Mouse (Mus musculus) midbrain, embryonic 14.5 days (tissue): ENCODE data around the gene Mysm1. TPM values are rescaled to one million over a fixed set of nuclear protein-coding genes. Genes with fewer than 3 reads are reported as not detected.

Source experiments
- ATAC-seq: fragments of 200-750 bp; cut with Nextera tagmentation; 2 replicates; pipeline ENCODE4 v1.8.0; 2017; ENCODE audit warnings: moderate number of reproducible peaks, moderate library complexity; ENCODE audit not compliant: low FRiP score, low TSS enrichment
- DNase-seq: peaks from one replicate; pipeline ENCODE4 v3.0.0-alpha.2; 2015
- H3K27ac ChIP-seq: fragments of 300-500 bp; sonication (generic); replicated peaks from 2 replicates; pipeline ENCODE4 v1.5.1; 2014; ENCODE audit warnings: mild to moderate bottlenecking, low read depth, low read length, moderate library complexity
- H3K27me3 ChIP-seq: fragments of 300-500 bp; sonication (generic); 2 replicates; pipeline ENCODE4 v1.6.1; 2014; ENCODE audit warnings: low read length, control low read depth, mixed read lengths; ENCODE audit not compliant: control insufficient read depth, insufficient read depth
- H3K36me3 ChIP-seq: fragments of 300-500 bp; sonication (generic); 2 replicates; pipeline ENCODE4 v1.6.1; 2014; ENCODE audit warnings: low read length, control low read depth; ENCODE audit not compliant: control insufficient read depth, insufficient read depth
- H3K4me1 ChIP-seq: fragments of 300-500 bp; sonication (generic); 2 replicates; pipeline ENCODE4 v1.6.1; 2014; ENCODE audit warnings: mild to moderate bottlenecking, antibody characterized with exemption, low read length, control low read depth; ENCODE audit not compliant: control insufficient read depth, insufficient read depth
- H3K4me2 ChIP-seq: fragments of 300-500 bp; sonication (generic); 2 replicates; pipeline ENCODE4 v1.6.1; 2014; ENCODE audit warnings: mild to moderate bottlenecking, low read length, moderate library complexity
- H3K4me3 ChIP-seq: fragments of 300-500 bp; sonication (generic); replicated peaks from 2 replicates; pipeline ENCODE4 v1.5.1; 2014; ENCODE audit warnings: low read depth, low read length
- H3K9ac ChIP-seq: fragments of 300-500 bp; sonication (generic); replicated peaks from 2 replicates; pipeline ENCODE4 v1.6.1; 2014; ENCODE audit warnings: mild to moderate bottlenecking, low read length, moderate library complexity
- H3K9me3 ChIP-seq: fragments of 300-500 bp; sonication (generic); 2 replicates; pipeline ENCODE4 v1.6.1; 2016; ENCODE audit warnings: low read length, control low read depth, mixed read lengths; ENCODE audit not compliant: control insufficient read depth
- WGBS: fragments of 180-500 bp; shearing (Covaris S2); extraction: QIAGEN DNeasy Blood & Tissue Kit; methylation state at CpG from one replicate; pipeline ENCODE4 v1.1.7; 2014; 5-methylcytosine and 5-hydroxymethylcytosine counted together
- polyA plus RNA-seq: library from polyadenylated mRNA; unstranded; fragments of >200 nt; fragmentation: Nextera tagmentation; extraction: Ambion mirVana; gene quantifications from 2 replicates; pipeline ENCODE4 v1.2.1, GENCODE M21; 2014

Gene Mysm1
- polyA plus RNA-seq, 1 experiment from 2014 or later = 33.4 TPM

- Histone ChIP-seq H3K9me3 (no peaks in the 10 kb centered on the region), H3K27ac (no peak overlapping the region), H3K4me1 (no peaks in the 10 kb centered on the region), H3K9ac (no peak overlapping the region), H3K36me3 (no peaks in the 10 kb centered on the region), H3K27me3 (no peaks in the 10 kb centered on the region), H3K4me2 (no peak overlapping the region), H3K4me3 (no peak overlapping the region)
- 10% methylated on average over 4 of the region's 4 CpGs for WGBS
- no peak for ATAC-seq
- DNase-seq = no peak
These were observed 8.8 kb upstream of the Mysm1 start for GRCm38 (mm10) chr4:94987725-94988124.

DNA sequence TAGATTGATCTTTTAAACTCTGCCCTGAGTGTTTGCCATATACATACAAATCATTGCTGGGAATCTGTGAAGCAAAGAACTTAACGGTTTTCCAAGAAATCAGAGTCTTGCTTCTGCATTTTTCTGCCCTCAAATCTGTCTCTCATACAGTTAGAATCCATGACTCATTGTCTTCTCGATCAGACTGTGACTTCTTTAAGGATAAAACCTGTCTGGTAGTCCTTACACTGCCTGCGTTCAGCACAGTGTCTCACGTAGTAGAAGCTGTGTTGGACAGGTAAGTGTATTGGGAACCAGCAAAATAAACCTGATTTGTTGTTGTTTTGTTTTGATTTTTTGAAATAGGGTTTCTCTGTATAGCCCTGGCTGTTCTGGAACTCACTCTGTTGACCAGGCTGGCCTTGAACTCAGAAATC lies 608 bp upstream of the Mysm1 start:
- Histone ChIP-seq H3K9ac (peak overlapping the region; percentile 94), H3K4me3 (peak overlapping the region; percentile 74), H3K27me3 (no peaks in the 10 kb centered on the region), H3K4me1 (peaks cover 12% of the 10 kb centered on the region), H3K36me3 (peaks cover 8% of the 10 kb centered on the region; the same call in 1 of the 2 replicates), H3K9me3 (no peaks in the 10 kb centered on the region), H3K4me2 (peak overlapping the region; percentile 58), H3K27ac (peak overlapping the region; percentile 94)
- no peak for ATAC-seq
- DNase-seq = no peak
- 44% methylated on average over 4 of the region's 4 CpGs for WGBS

DNA sequence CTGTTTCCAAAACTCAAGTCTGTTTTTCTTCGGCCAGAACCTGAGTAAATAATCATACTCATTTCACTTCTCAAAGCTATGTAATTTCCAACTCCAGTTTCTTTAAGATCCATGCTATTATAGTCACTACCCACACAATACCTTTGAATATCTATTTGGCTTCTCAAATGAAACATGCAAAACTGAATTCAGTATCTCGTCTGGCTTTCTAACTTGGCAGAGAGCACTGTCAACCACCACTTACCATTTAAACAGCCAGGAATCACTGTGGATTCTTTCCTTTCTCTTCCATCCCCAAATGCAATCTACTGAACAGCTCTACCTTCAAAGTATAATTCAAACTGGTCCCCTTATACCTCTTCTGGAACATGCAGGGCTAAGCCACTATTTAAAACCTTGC lies 5.6 kb downstream of the Mysm1 start:
- no peaks in the 10 kb centered on the region for H3K9me3 ChIP-seq
- H3K4me3 ChIP-seq = no peak overlapping the region
- H3K27ac ChIP-seq = no peak overlapping the region
- H3K9ac ChIP-seq = no peak overlapping the region
- H3K4me1 ChIP-seq = peaks cover 12% of the 10 kb centered on the region
- H3K4me2 ChIP-seq = no peak overlapping the region
- 93% methylated on average over 2 of the region's 2 CpGs for WGBS
- ATAC-seq = no peak
- peaks cover 44% of the 10 kb centered on the region for H3K36me3 ChIP-seq
- H3K27me3 ChIP-seq = no peaks in the 10 kb centered on the region
- no peak for DNase-seq

GRCm38 (mm10) chr4:94952773-94953172 lies 26.1 kb downstream of the Mysm1 start:
- Histone ChIP-seq H3K4me1 (no peaks in the 10 kb centered on the region), H3K9ac (no peak overlapping the region), H3K4me3 (no peak overlapping the region), H3K27me3 (no peaks in the 10 kb centered on the region), H3K9me3 (no peaks in the 10 kb centered on the region), H3K27ac (no peak overlapping the region), H3K36me3 (peaks cover 64% of the 10 kb centered on the region), H3K4me2 (no peak overlapping the region)
- WGBS = 92% methylated on average over 3 of the region's 3 CpGs
- DNase-seq (no peak), ATAC-seq (no peak)

- no peak for ATAC-seq
- Histone ChIP-seq H3K9ac (no peak overlapping the region), H3K36me3 (peaks cover 33% of the 10 kb centered on the region), H3K27me3 (no peaks in the 10 kb centered on the region), H3K4me1 (no peaks in the 10 kb centered on the region), H3K27ac (no peak overlapping the region), H3K9me3 (no peaks in the 10 kb centered on the region), H3K4me2 (no peak overlapping the region), H3K4me3 (no peak overlapping the region)
- 78% methylated on average over 11 of the region's 11 CpGs for WGBS
- no peak for DNase-seq
These were observed 37.6 kb downstream of the Mysm1 start for GRCm38 (mm10) chr4:94941221-94941855.

- DNase-seq = no peak
These were observed 50.2 kb downstream of the Mysm1 start, which contains the start of gene Eqtn for GRCm38 (mm10) chr4:94928743-94929142. Gene Eqtn, minus strand, starts transcription at chr4:94928843.

GRCm38 (mm10) chr4:94901780-94902179 lies 77.1 kb downstream of the Mysm1 start:
- Histone ChIP-seq H3K4me1 (no peaks in the 10 kb centered on the region), H3K9me3 (no peaks in the 10 kb centered on the region), H3K4me2 (no peak overlapping the region), H3K4me3 (no peak overlapping the region), H3K9ac (no peak overlapping the region), H3K27me3 (no peaks in the 10 kb centered on the region), H3K36me3 (no peaks in the 10 kb centered on the region), H3K27ac (no peak overlapping the region)
- DNase-seq (no peak), ATAC-seq (no peak)
- 78% methylated on average over 3 of the region's 3 CpGs for WGBS

More at GRCm38 (mm10) chr4:94928743-94929142, 50.2 kb downstream of the Mysm1 start, which contains the start of gene Eqtn:
- Histone ChIP-seq H3K27me3 (no peaks in the 10 kb centered on the region), H3K4me2 (no peak within 1 kb of the TSS), H3K9me3 (no peaks in the 10 kb centered on the region), H3K4me3 (no peak within 1 kb of the TSS), H3K9ac (no peak within 1 kb of the TSS), H3K4me1 (no peaks in the 10 kb centered on the region), H3K36me3 (no peaks in the 10 kb centered on the region), H3K27ac (no peak within 1 kb of the TSS)
- no peak for ATAC-seq

- no peak overlapping the region for H3K4me2 ChIP-seq
- DNase-seq (peak; percentile 57), ATAC-seq (no peak)
- no peaks in the 10 kb centered on the region for H3K4me1 ChIP-seq
- no peak overlapping the region for H3K27ac ChIP-seq
- H3K4me3 ChIP-seq = no peak overlapping the region
- H3K9me3 ChIP-seq = no peaks in the 10 kb centered on the region
- WGBS = 30% methylated on average over 2 of the region's 2 CpGs
- H3K27me3 ChIP-seq = no peaks in the 10 kb centered on the region
- H3K36me3 ChIP-seq = no peaks in the 10 kb centered on the region
- no peak overlapping the region for H3K9ac ChIP-seq
These were observed 78.2 kb downstream of the Mysm1 start for GRCm38 (mm10) chr4:94900744-94901143.
